Mouse (Mus musculus) fibroblast of lung, adult 2 months (primary cell): Measurements from ENCODE around the gene Itpr1.
A peak's percentile ranks its signal among the peaks of the same experiment; 100 is the strongest.

Source experiments
- DNase-seq: peaks from one replicate; pipeline ENCODE4 v3.0.0-alpha.2; 2011; ENCODE audit warnings: low read depth

The Itpr1 gene

DNA sequence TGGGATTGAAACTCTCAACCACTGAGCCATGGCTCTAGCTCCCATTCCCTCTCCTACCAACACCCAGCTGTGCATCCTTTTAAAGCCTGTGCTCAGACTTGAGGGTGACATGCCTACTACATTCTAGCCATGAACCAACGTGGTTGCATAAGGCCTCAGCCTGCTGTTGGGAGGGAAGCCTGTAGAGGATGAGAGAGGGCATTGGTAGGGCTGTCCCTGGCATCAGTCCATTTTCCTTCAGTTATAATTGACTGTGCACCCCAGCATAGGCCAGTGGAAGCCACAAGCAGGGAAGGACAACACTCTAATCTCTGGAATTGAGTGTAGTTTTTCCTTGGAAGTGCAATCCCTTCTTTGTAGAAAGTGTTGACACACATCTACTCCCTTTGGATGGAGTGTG, 233.9 kb downstream of the Itpr1 start:
- no peak for DNase-seq

DNA sequence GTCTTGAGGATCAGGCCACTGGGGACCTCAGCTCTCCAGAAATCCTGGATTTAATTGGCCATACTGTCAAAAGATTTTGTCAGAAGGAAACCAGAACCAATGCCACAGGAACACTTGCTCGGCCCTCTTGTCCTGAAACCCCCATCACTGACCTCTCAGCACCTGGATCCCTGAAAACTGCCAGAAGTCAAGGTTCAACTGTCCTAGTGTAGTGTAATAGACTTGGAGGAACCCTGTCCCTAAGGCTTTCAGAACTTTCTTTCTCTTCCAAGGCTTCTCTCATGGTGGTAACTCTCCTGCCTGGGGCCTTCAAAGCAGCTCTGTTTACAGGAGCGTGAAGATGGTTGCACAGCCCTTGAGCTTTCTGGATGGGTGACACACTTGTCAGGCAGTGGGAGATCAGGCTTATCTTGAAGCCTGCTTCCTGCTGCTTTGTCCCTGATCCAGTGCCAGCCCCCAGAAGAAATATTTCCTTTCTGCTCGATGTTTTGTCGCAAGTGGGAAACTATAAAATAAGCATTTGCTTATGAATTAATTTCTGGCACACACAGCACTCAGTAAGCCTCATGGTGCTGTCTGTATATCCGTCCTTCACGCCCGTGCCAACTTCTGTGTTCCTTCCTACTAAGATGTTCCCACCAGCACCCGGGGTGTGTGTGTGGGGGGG, 234.4 kb downstream of the Itpr1 start:
- DNase-seq, result no peak

DNA sequence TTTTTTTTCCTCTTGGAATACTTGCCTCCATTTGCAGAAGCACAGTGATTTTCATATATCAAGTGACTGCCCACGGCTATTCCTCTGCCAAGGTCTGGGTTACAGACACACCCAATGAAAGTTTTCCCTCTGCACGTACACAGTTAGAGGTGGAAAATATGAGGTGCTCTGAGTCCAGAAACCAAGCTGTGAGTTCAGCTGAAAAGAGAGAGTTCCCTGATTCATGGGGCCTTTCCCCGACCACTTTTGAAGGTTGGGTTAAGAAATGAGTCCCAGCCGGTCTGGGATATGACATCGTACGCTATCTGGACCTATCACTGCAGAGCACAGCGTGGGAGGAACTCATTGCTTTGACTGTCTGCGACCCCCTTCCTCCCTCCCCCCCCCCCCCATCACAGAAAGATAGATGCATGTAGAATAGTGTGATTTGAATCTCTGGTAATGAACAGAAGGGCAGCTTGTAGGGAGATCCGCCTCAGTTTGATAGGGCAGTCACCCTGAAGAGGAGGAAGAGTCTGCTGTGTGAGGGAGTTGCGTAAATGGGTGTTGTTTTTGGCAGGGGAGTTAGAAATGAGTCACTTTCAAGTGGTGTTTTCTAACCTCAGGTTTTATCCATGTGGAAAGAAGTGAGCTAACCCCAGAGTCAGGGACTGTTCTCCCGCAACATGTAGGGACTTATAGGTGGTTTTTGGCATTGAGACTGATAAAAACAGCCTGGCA, 235.3 kb downstream of the Itpr1 start:
- peak; percentile 89 for DNase-seq

DNA sequence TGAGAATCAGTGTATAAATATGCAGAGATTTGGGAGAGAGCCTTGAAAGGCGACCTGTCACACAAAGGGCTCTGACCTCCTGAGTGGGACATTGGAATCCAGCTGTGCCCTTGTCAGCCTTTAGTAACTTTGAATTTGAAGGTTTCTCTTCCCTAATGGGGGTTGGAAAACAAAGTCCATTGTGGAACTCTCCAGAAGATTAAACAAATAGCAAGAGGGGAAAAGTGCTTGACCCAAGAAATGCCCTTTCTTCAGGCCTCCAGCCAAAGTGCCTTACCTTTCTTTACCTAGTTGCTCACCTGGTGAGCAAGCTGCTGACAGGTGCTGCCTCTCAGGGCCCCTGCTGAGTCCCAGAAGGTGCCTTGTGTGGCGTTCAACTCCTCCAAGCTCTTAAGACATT, 236.0 kb downstream of the Itpr1 start:
- no peak for DNase-seq

DNA sequence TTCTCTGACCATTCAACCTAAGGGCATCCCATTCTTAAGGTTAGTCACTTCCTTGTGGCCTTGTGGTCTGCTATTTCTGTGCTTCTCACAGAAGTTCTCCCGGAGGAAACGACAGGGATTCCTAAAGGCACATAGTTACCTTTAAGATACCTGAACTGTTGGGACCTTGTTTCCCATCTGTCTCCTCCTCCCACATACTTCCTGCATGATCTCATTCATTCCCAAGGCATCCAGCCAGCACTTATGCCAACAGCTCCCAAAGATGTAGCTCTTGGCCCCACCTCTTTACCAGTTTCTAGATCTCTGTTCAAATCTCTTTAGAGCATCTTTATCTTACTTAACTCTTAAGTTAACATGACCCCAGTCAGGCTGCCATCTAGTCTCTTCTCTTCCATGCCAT, 238.6 kb downstream of the Itpr1 start:
- DNase-seq, result no peak

DNA sequence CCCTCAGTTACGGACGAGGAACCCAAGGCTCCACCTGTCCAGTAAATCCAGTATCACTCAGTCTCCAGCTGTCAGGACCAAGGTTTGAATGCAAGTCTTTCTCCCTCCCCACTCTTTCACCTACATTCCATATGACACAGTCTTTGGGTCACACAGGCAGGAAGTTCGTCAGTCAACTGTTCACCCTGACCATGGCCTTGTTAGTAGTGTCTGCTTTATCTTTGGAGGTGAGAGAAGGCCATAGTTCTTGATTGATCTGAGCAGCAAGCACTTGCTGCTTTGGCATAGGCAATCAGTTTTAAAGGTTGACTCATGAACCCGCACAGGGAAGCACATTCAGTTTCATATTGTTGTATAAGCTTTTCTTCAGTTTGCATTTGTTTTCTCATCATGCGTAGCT, 240.7 kb downstream of the Itpr1 start:
- no peak for DNase-seq

DNA sequence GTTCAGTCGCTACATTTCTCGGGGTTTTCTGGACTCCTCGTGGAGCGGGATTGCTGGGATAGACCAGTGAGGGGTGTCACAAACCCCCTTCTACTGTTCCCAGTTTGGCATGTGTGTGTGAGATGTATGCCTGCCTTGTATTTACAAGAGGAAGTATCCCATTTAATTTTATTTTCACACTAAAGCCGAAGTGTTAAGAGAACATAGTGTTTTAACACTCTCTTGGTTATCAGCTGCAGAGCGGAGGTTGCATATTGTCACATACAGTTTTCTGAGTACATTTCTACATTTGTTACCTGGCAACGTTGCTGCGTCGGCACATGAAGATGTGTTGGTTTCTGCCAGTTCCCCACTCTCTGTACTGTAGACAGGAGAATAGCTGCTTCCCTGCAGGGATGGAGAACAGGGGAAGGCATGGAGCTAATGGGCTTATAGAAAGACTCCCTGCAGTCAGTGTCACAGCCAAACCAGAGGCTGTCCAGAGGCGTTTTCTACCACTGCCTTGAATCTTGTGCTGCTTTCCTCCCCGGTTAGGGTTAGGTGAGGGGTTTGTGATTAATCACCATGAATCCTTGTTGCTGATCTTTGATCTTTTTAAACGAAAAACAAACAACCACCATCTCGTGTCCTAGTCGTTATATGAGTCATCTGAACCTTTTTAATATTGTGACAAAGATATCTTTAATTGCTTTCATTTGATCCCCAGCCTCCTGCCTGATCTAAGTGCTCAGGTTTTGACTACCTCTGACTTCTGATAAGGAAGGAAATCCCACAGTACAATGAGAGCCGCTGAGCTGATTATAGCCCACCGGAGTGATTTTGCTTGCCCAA, 241.4 kb downstream of the Itpr1 start:
- no peak for DNase-seq

DNA sequence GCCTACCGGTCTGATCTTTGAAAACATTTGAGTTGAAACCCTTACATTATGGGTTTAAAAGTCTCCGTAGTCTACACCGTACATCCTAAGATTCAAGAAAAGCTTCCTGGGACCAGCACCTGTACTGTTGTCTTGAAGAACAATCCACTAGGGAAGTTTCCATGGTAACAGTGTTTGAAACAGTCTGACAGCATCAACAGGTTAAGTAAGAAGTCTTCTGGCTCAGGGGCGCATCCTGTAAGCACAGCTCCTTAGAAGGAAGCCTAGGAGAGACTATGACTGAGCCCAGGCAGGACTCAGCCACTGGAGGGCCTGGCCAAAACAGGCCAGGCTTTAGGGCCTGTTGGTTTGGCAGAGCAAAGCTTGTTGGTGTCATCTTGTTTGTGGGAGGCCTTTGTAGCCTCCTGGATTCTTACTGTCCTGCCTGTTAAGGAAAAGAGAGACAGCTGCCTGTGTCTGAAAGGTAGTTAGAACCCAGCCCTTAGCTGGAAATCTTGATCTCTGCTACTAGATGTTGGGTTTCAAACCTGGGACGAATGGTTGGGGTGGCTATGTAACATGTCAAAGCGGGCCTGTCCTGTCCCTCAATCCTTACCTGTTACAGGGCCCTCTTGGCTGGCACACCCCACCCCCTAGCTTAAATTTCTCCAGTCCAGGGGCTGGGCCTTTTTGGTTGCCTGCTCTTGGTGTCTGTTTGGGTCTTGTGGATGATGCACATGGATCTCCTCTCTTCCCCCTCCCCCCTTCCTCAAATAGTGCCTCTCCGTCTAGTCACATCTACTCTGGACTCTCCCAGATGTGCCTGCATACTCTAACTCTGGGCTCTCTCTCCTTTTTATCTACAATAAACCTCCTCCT, 242.3 kb downstream of the Itpr1 start:
- no peak for DNase-seq

DNA sequence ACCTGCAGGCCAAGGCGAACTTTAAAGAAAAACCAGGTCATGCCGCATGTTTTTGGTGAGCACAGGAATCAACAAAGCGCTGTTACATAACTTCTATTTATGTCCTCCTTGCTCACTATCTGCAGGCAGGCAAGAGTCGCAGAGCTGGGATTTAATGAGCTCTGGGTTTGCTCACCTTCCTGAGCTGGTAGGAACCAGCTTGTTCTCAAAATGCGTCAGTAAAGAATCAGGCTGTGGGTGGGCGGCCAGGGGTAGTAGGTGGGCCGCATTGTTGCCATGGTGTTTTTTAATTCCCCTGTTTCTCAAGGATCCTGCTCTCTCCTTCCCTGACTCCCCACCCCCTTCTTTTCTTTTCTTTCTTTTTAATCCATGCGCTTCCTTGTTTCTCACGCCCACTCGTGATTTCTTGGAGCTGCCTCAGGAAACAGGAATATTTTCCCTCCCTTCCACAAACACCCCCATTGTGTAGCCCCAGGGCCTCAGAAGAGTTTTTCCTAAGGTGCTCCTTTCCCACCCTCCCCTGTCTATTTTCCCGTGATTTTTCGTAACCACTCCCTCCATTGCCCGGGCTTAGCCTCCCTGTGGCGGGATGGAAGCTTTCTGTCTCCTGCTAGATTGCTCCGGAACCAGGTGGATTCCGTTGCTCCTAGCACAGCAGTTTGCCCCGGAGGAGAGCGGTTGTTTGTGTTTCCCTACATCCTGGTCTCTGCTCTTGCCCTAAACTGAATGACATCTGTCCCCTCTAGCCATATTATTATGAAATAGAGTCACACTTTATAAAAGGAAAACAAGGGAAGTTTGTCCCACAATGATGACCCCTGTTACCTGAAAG, 243.6 kb downstream of the Itpr1 start:
- peak; percentile 71 for DNase-seq

DNA sequence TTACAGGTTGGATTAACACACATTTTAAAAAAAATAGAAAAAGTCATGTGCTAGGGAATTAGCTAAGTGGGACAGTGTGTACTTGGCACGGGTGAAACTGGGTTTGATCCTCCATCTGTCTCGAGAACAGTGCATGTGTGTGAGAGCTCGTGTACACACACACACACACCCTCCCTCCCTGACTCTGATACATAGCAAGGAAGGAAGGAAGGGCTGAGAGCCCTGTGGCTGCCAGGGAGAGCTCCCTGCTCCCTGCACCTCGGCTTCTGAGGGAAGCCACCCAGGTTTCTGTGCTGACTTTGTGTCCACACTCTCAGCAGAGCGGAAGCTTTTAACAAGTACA, 244.1 kb downstream of the Itpr1 start:
- no peak for DNase-seq

DNA sequence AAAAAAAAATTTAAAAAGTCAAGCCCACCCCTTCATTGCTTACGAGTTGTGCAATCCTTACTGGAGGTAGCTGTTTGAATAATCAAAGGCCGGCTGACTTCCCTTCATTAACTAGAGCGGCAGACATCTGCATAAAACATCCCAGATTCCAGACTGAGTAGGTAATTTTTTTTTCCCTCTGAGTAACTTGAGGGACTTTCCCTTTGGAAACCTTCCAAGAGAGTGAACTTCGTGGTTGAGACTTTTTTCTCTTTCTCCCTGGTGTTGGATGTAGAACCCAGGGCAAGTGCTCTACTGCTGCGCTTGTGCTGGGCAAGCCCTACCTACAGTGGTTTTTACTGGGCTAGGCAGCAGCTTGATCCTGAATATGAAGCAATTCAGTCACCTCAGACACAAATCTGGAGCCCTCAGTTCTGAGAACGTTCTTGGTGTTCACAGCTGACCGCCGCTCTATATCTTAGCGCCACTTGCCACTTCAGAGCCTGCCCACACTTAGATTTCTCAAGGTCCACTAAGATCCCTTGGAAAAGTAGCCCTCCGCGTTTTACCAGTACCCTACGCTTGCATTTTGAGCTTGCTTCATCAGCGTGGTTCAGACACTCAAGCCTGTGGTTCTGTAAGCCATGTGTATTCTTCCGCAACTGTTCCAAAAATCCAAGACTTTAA, 244.8 kb downstream of the Itpr1 start:
- DNase-seq, result peak; percentile 70

DNA sequence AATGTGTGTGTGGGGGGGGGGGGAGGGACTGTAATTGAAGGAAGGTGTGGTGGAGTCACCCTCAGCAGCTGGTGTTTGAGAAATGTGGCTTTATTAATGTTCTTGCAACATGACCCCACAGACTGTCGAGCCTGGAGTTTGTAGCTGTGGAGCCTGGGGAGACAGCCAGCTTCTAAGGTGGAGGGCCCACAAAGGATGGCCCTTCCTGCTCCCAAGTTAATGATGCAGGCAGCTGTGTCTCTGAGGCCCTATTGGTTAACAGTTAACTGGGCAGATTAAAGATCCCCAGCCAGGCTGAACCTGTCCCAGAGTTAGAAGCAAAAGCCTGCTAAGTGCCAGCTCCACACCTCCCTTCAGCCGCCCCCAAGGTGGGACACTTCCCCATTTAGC, 245.3 kb downstream of the Itpr1 start:
- DNase-seq, result no peak

DNA sequence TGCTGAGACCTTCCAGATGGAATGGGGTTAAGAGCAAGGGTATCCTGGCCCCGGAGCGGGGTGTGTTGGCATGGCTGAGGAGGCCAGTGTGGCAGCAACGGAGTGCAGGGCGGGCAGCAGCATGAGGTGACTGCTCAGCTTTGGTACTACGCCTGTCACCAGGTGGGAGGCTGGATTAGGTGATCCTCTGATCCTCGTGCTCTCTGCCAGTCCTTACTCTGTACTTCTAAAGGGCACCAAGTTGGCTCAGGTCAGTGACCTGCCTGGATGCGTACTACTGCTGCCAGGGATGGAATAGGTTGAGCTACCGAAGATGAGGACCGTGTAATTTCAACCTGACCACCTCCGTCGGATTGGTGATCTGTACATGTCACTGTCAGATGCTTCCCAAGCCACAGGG, 245.9 kb downstream of the Itpr1 start:
- DNase-seq, result no peak

DNA sequence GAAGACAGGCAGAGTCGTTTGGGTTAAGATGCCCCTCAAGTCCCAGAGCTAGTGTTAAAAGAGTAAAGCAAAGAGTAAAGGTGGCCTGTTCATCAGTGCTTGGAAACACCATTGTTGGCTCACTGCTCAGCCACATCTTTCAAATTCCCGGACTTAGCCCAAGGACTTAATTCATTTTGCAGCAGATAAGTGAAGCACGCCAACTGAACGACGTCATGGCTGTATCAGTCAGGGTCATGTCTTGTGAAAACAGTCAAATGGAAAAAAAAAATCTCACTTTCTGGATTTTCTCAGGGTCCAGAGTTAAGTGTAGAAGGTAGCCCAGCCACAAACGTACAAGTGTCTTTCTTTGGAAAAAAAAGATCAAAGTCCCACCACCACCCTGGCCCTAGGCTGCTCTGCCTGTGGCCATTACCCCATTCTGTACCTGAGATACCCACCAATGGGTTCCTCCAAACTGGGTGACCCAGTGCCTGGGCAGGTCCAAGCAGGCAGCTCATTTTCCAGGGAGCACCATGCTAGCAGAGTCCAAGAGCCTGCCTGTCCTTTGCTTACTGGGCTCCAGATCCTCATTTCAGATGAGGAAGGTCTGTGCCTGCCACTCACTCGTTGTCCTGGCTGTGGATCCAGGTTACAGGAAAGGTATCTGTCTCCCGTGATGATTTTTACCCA, 251.5 kb downstream of the Itpr1 start:
- DNase-seq, result no peak

DNA sequence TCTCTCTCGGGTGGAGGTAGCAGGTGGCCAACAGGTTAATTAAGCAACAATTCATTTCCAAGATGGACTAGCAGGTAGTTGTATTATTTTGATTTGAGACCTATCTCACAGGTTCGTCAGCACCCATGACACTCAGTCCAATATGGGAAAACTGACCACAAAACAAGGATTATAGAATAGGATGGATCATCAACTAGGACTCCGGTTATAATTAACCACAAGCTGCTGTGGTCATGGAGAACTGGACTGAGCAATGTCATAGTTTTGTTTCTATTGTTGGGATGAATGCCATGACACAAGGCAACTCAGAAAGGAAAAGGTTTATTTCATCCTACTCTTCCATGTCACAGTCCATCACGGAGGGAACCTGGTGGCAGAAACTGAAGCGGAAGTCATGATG, 252.3 kb downstream of the Itpr1 start:
- DNase-seq, result no peak

DNA sequence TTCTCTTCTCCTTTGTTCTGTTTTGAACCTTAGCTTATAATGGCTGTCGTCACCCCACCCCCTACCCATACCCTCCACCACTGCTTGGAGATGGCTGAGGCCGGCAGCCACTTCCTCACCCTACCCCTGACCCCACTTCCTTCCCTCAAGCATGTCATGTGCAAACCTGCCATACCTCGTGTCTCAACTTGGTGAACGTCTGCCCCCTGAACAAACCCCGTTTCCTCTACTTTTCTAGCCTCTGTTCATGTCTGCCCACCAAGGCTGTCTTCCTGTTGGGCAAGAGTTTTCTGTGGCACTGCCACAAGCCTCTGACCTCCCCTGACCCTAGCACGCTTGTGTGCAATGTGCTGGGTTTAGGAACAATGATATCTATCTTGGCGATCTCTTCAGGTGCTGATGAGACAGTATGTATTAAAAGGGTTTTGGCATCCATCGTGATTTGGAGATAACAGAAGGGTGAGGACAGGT, 253.2 kb downstream of the Itpr1 start:
- no peak for DNase-seq

DNA sequence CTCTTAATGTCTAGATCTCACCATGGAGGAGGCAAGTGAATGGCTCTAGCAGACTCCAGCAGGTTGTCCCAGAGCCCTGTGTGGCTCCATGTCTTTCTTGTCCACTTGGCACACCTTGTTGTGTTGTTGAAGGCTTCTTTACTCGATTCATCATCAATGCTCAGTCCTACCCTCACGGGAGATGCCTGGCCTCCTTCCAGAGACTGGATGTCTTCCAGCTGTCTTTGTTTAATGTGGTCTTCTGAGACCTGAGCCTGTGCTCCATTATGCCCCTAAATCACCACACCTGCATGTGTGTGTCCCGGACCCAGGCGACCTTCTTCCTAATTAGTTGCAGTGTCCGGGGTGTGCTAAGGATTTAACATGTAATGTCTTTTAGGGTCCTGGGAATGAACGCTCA, 254.7 kb downstream of the Itpr1 start:
- no peak for DNase-seq

DNA sequence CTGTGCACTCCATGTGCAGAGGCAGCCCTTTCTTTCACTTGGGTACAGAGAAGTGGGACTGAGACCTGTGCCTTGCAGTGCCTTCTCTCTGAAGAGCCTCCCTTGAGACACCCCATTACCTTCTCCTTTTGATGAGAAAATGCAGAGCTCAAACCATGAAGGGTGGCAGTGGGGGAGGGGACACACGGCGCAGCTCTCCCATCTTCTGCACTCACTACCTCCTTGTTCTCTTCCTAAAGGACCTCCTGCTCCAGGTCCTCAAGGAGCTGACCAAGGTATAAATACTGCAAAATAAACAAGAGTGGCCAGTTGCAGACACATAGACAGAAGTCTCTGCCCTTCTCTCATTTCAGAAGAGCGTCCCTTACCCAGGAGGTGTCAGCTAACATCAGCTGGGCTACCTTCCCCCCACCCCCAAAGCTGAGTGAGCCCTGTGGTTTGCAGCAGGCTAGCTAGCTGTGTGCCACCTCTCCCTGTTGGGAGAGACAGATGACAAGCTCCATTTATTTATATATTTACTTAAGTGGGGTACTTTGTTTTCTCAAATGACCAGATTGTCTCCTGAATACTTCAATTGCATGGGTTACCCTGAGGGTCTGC, 255.4 kb downstream of the Itpr1 start:
- no peak for DNase-seq

DNA sequence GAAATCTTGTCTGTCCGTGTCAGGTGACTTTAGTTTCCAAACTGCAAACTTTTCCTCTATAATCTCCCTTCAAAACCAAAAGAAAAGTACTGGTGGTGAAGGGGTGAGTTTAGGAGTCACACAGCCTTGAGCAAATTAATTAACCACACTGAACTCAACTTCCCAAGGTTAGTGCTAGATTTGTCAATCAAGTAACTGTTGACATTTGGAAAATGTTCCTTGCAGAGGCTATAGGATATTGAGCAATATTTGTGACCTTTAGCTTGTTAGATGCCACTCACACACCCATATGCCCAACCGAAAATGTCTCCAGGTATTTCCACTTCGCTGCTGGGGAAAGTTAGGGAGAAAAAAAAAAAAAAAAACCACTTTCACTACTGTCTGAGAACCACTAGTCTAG, 259.0 kb downstream of the Itpr1 start:
- no peak for DNase-seq

DNA sequence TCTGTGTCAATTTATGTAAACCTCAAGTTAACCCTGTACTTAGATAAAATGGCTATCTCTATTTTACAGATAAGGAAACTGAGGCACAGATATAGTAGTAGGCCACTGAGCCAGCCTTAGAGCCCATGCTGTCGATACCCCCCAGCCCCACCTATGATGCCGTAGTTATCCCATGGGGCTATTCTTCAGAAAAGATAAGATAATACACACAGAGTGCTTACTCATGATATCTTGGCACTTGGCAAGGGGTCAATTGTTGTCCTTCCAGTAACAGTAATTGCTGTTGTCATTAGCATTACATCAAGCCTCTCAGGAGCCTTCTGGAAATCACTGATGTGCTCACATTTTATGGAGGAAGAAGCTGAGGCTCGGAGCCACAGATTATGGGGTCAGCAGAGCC, 259.9 kb downstream of the Itpr1 start:
- no peak for DNase-seq
